Mouse (Mus musculus) retina, embryonic 14.5 days (tissue): Measurements from ENCODE around the gene Boc.

ENCODE experiments used
- DNase-seq: peaks from one replicate; pipeline ENCODE4 v3.0.0-alpha.2; 2015; ENCODE audit warnings: low spot score

Gene Boc

DNA sequence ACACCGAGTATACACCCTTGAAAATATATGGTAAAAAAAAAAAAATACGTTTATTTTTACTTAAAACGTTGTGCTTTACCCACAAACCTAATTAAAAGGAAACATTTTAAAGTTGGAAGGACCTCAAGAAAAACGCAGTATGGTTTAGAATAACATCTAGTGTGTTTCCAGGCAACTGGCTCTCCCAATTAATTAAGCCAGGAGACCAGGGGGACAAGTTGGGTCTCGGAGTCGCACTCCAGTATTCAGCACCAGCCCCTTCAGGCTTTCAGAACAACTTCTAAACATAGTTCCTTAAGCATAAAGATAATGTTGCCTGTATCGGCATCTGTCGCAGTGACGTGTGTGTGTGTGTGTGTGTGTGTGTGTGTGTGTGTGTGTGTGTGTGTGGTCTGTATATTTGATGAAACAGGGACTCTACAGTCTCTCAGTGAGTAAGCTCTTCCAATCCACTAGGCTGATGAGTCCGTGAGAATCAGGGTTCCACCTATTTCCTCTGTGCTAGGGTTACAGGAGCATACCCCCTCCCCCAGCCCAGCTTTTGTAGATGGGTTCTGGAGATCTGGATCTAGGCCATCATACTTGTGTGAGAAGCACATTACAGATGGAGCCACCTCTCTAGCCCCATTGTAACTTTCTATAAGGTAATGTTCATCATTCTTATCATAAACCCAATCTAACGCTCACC, 31.3 kb downstream of the Boc start:
- no peak for DNase-seq

- DNase-seq, result peak; percentile 76
Measured at GRCm38 (mm10) chr16:44526689-44527088, 32.0 kb downstream of the Boc start.

GRCm38 (mm10) chr16:44526044-44526443, 32.7 kb downstream of the Boc start:
- no peak for DNase-seq

DNA sequence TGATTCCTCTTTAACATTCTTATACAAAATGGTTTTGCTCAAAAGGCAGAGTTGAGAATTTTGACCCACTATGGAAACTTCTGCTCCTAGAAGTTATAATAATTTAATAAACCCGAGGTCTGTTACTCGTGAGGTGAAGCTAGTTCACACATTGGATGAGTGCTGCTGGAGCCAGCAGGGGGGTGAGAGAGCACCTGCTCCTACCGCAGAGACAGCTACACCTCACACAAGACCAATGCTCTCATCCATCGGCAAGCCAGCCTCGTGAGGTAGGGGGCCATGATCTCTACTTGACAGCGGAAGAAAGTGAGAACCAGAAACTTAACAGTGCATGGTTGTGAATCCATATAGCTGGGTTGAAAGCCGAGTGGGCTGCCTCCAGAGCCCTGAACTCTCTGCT, 35.1 kb downstream of the Boc start:
- no peak for DNase-seq

DNA sequence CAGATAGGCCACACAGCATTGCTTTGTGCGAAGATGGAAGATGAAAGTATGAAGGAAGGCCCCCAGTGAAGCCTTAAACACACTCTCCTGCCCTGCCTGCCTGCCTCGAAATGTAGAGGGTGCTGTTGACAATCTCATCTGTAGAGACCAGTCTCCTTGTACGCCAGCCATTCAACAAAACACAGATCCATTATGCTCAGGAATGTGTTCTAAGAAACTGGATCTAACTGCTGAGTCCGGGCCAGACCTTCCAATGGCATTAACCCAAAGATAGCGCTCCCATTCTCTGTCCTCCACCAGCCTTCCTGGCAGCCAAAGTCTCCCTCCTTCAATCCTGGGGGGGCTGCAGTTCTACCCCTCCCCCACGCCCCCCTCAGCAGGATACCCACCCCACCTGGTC, 42.2 kb downstream of the Boc start:
- DNase-seq, result no peak

DNA sequence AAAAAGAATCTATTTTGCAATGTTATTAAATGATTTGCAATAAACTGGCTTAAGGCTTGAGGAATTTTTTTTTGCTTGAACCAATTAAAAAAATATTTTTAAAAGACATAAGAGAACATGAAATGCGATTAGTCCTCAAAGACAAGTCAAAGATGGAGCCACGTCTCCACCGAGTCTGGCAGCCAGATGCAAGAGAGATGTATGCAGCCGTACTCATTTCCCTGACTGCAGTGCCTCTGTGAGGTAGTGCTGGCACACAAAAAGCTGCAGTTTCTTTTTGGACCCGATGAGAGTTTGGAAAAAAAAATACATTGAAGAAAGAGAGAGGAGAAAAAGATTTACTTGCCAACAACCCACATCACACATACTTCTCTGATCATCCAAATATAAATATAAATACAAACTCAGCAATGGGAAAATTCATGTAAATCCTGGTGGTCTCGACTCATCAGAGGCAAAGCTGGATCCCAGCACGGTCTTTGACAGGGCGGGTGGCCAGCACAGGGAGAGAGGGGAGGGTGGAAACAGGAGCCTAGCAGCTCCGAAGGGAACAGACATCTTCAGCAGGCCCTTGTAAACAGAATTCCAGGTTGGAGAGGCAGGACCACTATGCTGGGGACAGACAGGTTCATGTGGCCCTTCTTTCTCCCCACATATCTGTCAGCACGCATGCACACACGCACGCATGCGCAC, 48.0 kb downstream of the Boc start:
- DNase-seq, result no peak

DNA sequence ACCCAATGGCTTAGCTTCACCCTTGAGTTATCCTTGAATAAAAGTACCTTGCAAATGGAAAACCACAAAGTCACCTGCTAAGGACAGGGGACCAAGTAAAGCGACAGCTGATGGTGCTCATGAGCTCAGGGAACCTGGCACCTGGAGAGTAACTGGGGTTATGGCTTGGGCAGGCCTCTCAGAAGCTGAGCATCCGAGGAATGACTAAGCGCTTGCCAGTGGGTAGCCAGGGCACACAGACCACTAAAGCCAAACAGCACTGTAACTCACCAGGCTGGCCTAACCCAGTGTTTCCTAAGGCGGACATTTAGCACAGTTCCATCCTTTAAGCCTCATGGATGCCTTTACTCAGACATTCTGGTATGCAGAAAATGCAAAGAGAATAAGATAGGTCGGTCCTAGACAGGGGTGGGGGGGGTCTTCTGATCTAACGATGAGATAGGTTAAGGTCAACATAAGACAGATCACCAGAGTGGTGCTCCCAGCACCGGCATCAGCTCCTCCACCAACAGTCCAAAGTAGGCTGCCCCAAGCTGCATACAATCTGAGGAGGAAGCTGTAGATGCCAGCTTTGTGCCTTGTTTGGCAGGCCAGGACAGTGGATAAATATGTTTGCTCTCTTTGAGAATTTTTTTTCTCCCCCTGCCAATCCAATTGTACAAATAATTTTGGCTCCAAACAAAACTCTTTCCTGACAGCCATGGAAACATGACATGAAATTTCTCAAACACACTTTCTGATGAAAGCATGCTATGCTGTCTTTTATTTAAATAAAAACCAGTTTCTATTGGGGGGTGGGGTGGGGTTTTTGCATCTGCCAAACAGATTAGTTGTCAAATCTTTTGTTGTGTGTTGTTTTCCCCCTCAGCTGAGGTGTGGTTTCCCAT, 49.0 kb downstream of the Boc start:
- no peak for DNase-seq

DNA sequence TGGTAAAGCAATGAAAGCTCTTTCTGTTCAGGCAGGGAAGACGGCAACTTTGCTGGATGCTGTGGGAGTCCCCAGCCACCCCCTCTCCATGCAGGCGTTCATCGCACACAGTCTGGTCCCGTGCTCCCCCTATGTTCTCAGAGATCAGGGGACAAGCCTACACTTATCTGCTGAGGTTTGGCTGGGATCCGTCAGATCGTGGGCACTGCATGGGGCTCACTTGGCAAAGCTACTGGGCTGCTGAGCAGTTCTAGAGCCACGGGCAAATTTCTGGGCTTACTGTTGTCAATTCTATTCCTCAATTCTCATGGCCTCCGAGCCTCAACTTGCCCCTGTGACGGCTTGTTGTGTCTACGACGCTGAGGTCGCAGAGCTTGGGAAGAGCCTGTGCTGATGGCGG, 49.9 kb downstream of the Boc start:
- DNase-seq, result no peak

- no peak for DNase-seq
Measured at GRCm38 (mm10) chr16:44508025-44508424, 50.7 kb downstream of the Boc start.

DNA sequence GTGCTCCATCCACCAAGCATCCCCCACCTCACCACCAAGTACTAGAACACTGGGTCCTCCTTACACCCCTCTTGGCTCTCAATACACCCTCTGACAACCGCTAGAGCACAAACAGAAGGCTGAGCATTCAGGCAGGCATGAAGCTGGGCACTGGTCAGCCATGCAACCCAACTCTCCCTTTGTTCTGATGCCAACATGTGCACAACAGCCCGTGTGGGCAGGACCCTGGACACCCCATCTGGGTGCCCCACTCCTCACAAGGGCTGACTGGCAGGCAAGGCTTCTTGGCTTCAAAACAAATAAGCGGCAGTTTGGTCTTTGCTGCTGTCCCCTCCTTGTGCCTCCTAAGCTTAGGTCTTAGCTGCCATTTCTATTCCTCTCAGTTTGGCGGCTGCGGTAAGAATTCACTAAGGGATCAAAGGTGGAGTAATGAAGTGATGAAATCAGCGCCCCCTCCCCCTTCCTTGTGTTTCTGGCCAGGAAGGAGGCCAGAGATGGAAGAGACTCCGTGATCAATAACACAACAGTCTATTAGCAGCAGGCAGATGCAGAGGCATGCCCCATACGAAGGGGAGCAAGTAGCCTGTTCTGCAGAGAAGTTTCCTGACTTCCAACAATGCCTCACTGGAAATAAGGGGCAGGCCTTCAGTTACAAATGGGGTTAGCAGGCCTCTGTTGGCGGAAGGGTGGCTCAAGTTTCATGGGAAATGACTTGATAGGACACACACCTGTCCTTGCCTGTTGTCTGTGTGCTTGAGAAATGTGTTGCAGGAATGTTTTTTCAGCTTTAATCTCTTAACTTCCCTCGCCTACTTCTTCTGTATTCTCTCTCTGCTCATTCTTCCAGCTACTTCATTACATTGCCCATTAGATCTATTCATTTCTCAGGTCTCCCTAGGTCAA, 51.4 kb downstream of the Boc start:
- no peak for DNase-seq

DNA sequence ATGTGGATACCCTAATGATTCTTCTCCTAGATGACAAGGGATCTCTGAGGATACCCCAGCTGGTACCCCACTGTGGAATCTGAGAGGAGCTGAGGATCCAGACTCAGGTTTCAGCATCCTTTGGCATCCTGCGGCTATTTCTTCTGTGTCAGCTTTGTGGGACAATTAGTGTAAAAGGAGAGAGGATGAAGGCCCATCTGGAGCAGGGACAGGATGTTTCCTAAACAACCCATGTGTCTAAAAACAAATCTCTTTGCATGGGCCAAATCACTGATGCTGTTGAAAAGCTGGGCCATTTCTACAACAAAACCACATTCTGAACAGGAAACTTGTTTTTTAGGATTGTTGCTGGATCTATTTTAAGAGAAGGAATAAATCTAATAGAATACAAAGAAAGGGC, 53.5 kb downstream of the Boc start:
- no peak for DNase-seq

GRCm38 (mm10) chr16:44502895-44503575, 55.7 kb downstream of the Boc start:
- DNase-seq, result no peak

GRCm38 (mm10) chr16:44502325-44502724, 56.4 kb downstream of the Boc start:
- DNase-seq, result no peak

DNA sequence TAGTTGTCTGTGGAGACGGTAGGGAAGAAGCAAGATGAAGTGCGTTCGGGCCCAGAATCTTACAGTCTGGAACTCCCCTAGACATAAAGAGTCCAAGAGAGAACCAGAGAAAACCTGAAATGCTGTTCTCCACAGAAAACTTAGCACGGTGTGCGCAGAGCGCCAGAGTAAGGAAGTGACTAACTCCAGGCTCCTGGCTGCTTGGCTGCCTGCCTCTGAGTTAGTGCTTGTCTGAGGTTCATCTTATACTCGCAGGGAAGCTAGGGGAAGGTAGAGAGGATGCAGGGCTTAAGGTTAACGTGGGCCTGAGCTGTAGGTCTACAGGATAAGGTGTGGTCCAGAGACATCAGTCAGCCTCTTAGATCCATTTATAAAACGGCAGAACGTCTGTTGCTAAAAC, 56.9 kb downstream of the Boc start:
- no peak for DNase-seq

GRCm38 (mm10) chr16:44498447-44498846, 60.2 kb downstream of the Boc start:
- no peak for DNase-seq

GRCm38 (mm10) chr16:44496971-44497464, 61.7 kb downstream of the Boc start:
- no peak for DNase-seq

DNA sequence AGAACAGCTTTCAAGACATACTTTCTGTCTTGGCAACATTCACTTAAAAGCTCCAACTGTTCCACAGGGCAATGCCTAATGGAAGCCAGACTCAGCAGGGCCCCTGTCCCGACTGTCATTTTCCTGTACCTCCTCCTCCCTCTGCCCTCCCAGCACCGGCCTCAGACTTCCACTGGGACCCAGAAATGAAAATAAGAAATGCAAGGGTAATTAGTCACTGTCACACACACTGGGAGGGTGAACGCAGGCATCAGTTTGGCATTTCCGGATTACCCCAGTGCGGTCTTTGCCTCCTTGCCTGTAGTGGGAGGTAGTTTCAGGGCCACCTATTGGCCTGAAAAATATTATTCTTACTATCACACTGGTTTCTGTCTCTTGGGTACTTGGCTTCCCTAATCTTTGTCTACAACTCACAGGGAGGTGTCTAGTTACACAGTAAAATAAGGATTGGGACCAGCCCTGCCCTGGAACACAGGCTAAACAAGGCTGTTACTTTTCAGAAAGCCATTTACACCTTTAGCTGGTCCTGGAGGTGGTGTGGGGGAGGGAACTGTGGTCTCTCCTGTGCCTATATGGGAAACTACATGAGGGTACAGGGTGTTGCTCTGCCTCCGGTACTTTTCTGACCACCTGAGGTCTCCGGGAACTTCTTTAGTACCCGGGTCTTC, 64.1 kb downstream of the Boc start:
- DNase-seq, result no peak

GRCm38 (mm10) chr16:44493868-44494267, 64.8 kb downstream of the Boc start:
- no peak for DNase-seq

DNA sequence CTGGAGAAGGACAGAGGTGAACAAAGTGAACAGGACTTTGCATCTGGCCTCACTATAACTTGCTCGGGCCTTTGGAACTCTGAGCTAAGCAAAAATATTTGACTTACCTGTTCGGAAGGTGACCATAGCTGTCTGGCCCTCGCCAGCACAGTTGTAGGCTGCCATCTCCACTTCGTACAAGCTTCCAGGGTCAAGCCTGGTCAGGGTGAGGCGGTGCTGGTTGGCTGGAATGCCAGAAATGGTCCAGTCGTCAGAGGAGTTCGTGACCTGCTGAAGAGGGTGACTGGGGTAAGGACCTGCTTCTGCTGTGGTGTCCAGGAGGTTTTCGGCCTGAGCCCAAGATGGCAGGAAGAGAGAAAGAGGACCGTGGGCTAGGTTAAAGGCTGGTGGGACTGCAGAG, 66.0 kb downstream of the Boc start:
- DNase-seq, result no peak

GRCm38 (mm10) chr16:44492151-44492550, 66.5 kb downstream of the Boc start:
- DNase-seq, result no peak

GRCm38 (mm10) chr16:44491051-44491450, 67.6 kb downstream of the Boc start:
- no peak for DNase-seq
